Mouse (Mus musculus): ENCODE data around the gene Shroom3. TPM values are rescaled to one million over a fixed set of nuclear protein-coding genes. Genes with fewer than 3 reads are reported as not detected.

The Shroom3 gene
- polyA plus RNA-seq, 1 experiment from 2014 or later: 3.5 TPM

GRCm38 (mm10) chr5:92933010-92933409, 249.8 kb downstream of the Shroom3 start:
- no peaks in the 10 kb centered on the region for H3K9me3 ChIP-seq (ENCODE audit: control insufficient read depth, low read length)
- no peaks in the 10 kb centered on the region for H3K27me3 ChIP-seq (replicated peaks; ENCODE audit: control insufficient read depth, insufficient read depth, low read length)
- no peaks in the 10 kb centered on the region for H3K4me1 ChIP-seq (replicated peaks; ENCODE audit: control insufficient read depth, insufficient read depth, low read length)
- 72% methylated on average over 10 of the region's 10 CpGs for WGBS
- no peak overlapping the region for H3K27ac ChIP-seq (ENCODE audit: low read depth, low read length)
- H3K4me2 ChIP-seq: no peak overlapping the region
- H3K9ac ChIP-seq (ENCODE audit: low read depth, low read length): no peak overlapping the region
- no peak overlapping the region for H3K4me3 ChIP-seq (ENCODE audit: low read depth, low read length)
- no peaks in the 10 kb centered on the region for H3K36me3 ChIP-seq (ENCODE audit: control insufficient read depth, insufficient read depth, low read length)
- no peak for DNase-seq (ENCODE audit: low spot score)
- no peak for ATAC-seq (replicated peaks; ENCODE audit: low FRiP score)

- no peak overlapping the region for H3K27ac ChIP-seq (ENCODE audit: low read depth, low read length)
- H3K4me2 ChIP-seq: no peak overlapping the region
- no peak overlapping the region for H3K4me3 ChIP-seq (ENCODE audit: low read depth, low read length)
- H3K27me3 ChIP-seq (replicated peaks; ENCODE audit: control insufficient read depth, insufficient read depth, low read length): no peaks in the 10 kb centered on the region
- H3K36me3 ChIP-seq (ENCODE audit: control insufficient read depth, insufficient read depth, low read length): no peaks in the 10 kb centered on the region
- DNase-seq (ENCODE audit: low spot score) (no peak), ATAC-seq (replicated peaks; ENCODE audit: low FRiP score) (no peak)
- no peaks in the 10 kb centered on the region for H3K9me3 ChIP-seq (ENCODE audit: control insufficient read depth, low read length)
- no peak overlapping the region for H3K9ac ChIP-seq (ENCODE audit: low read depth, low read length)
- 80% methylated on average over 7 of the region's 7 CpGs for WGBS
- no peaks in the 10 kb centered on the region for H3K4me1 ChIP-seq (replicated peaks; ENCODE audit: control insufficient read depth, insufficient read depth, low read length)
Measured at GRCm38 (mm10) chr5:92933599-92934217, 250.5 kb downstream of the Shroom3 start.

DNA sequence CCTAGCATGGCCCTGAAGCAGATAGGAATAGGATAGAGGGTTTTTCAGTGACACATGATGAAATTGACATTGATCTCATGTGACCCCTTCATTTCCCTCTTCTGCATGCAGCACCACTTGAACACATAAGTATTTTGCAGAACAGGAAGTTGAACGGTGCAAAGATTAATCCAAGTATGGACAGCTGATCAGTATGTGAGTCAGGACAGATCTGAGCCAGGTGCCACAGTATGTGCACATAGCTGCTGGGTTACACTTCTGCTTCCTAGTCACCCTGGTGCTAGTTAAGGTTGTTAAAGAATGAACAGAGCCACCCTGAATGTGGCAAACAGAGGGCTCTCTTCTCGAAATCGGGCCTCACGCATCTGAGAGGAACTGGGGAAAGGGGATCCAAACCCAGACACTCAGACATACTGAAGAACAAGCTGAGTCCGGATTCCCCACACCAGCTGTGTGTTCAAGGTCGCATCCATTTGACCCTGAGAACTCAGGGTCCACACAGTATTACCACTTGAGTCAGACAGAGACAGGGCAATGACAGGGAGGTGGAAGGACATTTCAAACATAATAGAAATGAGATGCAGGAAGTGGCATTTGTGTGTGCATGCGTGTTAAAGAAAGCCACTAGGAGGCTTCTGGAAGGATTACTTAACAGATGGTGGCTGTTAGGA, 251.2 kb downstream of the Shroom3 start:
- Histone ChIP-seq H3K27me3 (replicated peaks; ENCODE audit: control insufficient read depth, insufficient read depth, low read length) (no peaks in the 10 kb centered on the region), H3K4me2 (no peak overlapping the region), H3K4me1 (replicated peaks; ENCODE audit: control insufficient read depth, insufficient read depth, low read length) (no peaks in the 10 kb centered on the region), H3K27ac (ENCODE audit: low read depth, low read length) (no peak overlapping the region), H3K4me3 (ENCODE audit: low read depth, low read length) (no peak overlapping the region), H3K9ac (ENCODE audit: low read depth, low read length) (no peak overlapping the region), H3K36me3 (ENCODE audit: control insufficient read depth, insufficient read depth, low read length) (no peaks in the 10 kb centered on the region), H3K9me3 (ENCODE audit: control insufficient read depth, low read length) (no peaks in the 10 kb centered on the region)
- no peak for DNase-seq (ENCODE audit: low spot score)
- no peak for ATAC-seq (replicated peaks; ENCODE audit: low FRiP score)
- 74% methylated on average over 7 of the region's 7 CpGs for WGBS

DNA sequence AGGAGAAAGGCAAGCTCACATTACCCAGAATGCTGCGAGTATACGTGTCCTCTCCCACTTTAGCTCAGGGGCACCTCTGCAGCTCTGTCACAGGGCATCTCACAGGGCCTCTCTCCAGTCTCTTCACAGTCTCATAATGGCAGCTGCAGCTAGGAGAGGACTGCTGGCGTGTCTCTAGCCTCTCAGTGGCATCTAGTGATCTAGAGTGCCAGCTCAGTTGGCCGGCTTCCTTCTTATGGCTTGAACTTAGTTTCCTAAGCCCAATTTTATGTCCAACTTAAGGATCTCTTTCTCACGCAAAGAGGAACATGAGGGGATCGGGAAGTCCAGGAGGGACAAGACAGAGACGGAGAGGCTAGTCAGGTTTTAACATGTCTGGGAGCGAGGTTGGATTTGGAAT, 252.6 kb downstream of the Shroom3 start:
- no peak overlapping the region for H3K4me2 ChIP-seq
- no peaks in the 10 kb centered on the region for H3K27me3 ChIP-seq (replicated peaks; ENCODE audit: control insufficient read depth, insufficient read depth, low read length)
- DNase-seq (ENCODE audit: low spot score) (no peak), ATAC-seq (replicated peaks; ENCODE audit: low FRiP score) (no peak)
- H3K36me3 ChIP-seq (ENCODE audit: control insufficient read depth, insufficient read depth, low read length): peaks cover 9% of the 10 kb centered on the region
- 0 out of 2 replicates have a peak, but pooled peaks cover 2% of the 10 kb centered on the region for H3K9me3 ChIP-seq (ENCODE audit: control insufficient read depth, low read length)
- 84% methylated on average over 8 of the region's 8 CpGs for WGBS
- no peaks in the 10 kb centered on the region for H3K4me1 ChIP-seq (replicated peaks; ENCODE audit: control insufficient read depth, insufficient read depth, low read length)
- H3K27ac ChIP-seq (ENCODE audit: low read depth, low read length): no peak overlapping the region
- no peak overlapping the region for H3K9ac ChIP-seq (ENCODE audit: low read depth, low read length)
- no peak overlapping the region for H3K4me3 ChIP-seq (ENCODE audit: low read depth, low read length)

DNA sequence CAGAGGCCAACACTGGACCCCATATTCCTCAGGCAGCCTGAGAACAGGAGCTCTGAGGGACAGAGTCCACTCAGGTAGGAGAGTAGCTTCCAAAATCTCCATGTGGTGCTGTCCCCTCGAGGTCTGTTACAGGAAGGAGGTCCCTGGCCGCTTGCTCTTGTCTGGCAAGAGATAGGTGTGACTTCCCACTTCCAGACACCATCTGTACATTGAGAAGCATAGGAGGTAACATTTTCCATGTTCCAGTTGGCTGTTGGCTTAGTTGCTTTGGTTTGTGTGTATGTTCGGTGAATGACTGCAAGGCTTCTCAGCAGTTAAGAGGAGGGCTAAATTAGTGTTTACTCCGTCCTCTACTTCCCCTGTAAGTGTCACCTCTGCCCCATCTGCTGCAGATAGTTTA, 254.5 kb downstream of the Shroom3 start:
- ATAC-seq (replicated peaks; ENCODE audit: low FRiP score) (no peak), DNase-seq (ENCODE audit: low spot score) (no peak)

GRCm38 (mm10) chr5:92939246-92939995, 256.2 kb downstream of the Shroom3 start:
- no peak overlapping the region for H3K27ac ChIP-seq (ENCODE audit: low read depth, low read length)
- H3K9ac ChIP-seq (ENCODE audit: low read depth, low read length): no peak overlapping the region
- DNase-seq (ENCODE audit: low spot score): no peak
- H3K27me3 ChIP-seq (replicated peaks; ENCODE audit: control insufficient read depth, insufficient read depth, low read length): peaks cover 11% of the 10 kb centered on the region
- no peak for ATAC-seq (replicated peaks; ENCODE audit: low FRiP score)
- peaks cover 18% of the 10 kb centered on the region for H3K9me3 ChIP-seq (ENCODE audit: control insufficient read depth, low read length)
- H3K4me2 ChIP-seq: no peak overlapping the region
- peaks cover 31% of the 10 kb centered on the region for H3K36me3 ChIP-seq (ENCODE audit: control insufficient read depth, insufficient read depth, low read length)
- no peaks in the 10 kb centered on the region for H3K4me1 ChIP-seq (replicated peaks; ENCODE audit: control insufficient read depth, insufficient read depth, low read length)
- no peak overlapping the region for H3K4me3 ChIP-seq (ENCODE audit: low read depth, low read length)
- WGBS: 90% methylated on average over 15 of the region's 15 CpGs

More for the DNA sequence above, 254.5 kb downstream of the Shroom3 start:
- peaks cover 27% of the 10 kb centered on the region for H3K36me3 ChIP-seq (ENCODE audit: control insufficient read depth, insufficient read depth, low read length)
- WGBS: 71% methylated on average over 4 of the region's 4 CpGs
- H3K9ac ChIP-seq (ENCODE audit: low read depth, low read length): no peak overlapping the region
- peaks cover 14% of the 10 kb centered on the region; the same call in 1 of the 2 replicates for H3K9me3 ChIP-seq (ENCODE audit: control insufficient read depth, low read length)
- H3K4me3 ChIP-seq (ENCODE audit: low read depth, low read length): no peak overlapping the region
- no peak overlapping the region for H3K27ac ChIP-seq (ENCODE audit: low read depth, low read length)
- no peak overlapping the region for H3K4me2 ChIP-seq
- H3K27me3 ChIP-seq (replicated peaks; ENCODE audit: control insufficient read depth, insufficient read depth, low read length): peaks cover 7% of the 10 kb centered on the region
- no peaks in the 10 kb centered on the region for H3K4me1 ChIP-seq (replicated peaks; ENCODE audit: control insufficient read depth, insufficient read depth, low read length)

- ATAC-seq (replicated peaks; ENCODE audit: low FRiP score) (no peak), DNase-seq (ENCODE audit: low spot score) (no peak)
- Histone ChIP-seq H3K4me1 (replicated peaks; ENCODE audit: control insufficient read depth, insufficient read depth, low read length) (no peaks in the 10 kb centered on the region), H3K9ac (ENCODE audit: low read depth, low read length) (no peak overlapping the region), H3K4me2 (no peak overlapping the region), H3K27ac (ENCODE audit: low read depth, low read length) (no peak overlapping the region), H3K36me3 (ENCODE audit: control insufficient read depth, insufficient read depth, low read length) (peaks cover 31% of the 10 kb centered on the region), H3K4me3 (ENCODE audit: low read depth, low read length) (no peak overlapping the region), H3K27me3 (replicated peaks; ENCODE audit: control insufficient read depth, insufficient read depth, low read length) (peaks cover 11% of the 10 kb centered on the region), H3K9me3 (ENCODE audit: control insufficient read depth, low read length) (peaks cover 18% of the 10 kb centered on the region)
- 71% methylated on average over 57 of the region's 57 CpGs for WGBS
Measured at GRCm38 (mm10) chr5:92942166-92942565, 258.9 kb downstream of the Shroom3 start.

DNA sequence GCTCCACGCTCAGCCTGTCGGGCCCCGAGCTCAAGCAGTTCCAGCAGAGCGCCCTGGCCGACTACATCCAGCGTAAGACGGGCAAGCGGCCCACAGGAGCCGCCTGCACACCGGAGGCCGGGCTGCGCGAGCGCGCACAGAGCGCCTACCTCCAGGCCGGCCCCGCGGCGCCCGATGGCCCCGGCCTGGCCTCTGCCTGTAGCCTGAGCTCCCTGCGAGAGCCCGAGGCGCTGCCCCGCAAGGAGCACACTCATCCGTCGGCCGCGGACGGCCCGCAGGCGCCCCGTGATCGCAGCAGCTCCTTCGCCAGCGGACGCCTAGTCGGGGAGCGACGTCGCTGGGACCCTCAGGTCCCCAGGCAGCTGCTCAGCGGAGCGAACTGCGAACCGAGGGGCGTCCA, 259.3 kb downstream of the Shroom3 start:
- Histone ChIP-seq H3K27ac (ENCODE audit: low read depth, low read length) (no peak overlapping the region), H3K27me3 (replicated peaks; ENCODE audit: control insufficient read depth, insufficient read depth, low read length) (peaks cover 11% of the 10 kb centered on the region), H3K36me3 (ENCODE audit: control insufficient read depth, insufficient read depth, low read length) (peaks cover 31% of the 10 kb centered on the region), H3K4me2 (no peak overlapping the region), H3K9ac (ENCODE audit: low read depth, low read length) (no peak overlapping the region), H3K4me1 (replicated peaks; ENCODE audit: control insufficient read depth, insufficient read depth, low read length) (no peaks in the 10 kb centered on the region), H3K4me3 (ENCODE audit: low read depth, low read length) (no peak overlapping the region), H3K9me3 (ENCODE audit: control insufficient read depth, low read length) (peaks cover 18% of the 10 kb centered on the region)
- WGBS: 72% methylated on average over 47 of the region's 47 CpGs
- DNase-seq (ENCODE audit: low spot score) (no peak), ATAC-seq (replicated peaks; ENCODE audit: low FRiP score) (no peak)
